8 mouse cellular contexts compared by ENCODE assay signal in genomic region chr5:125407020-125407830, GRCm38 (mm10). TPM values are rescaled to one million over a fixed set of nuclear protein-coding genes. Genes with fewer than 3 reads are reported as not detected.
DNase-seq lines count a peak whose midpoint lies in the region; ATAC-seq and TF ChIP-seq lines count a peak whose summit lies in the region.

No protein-coding gene starts in this region.

- no peaks in the 10 kb centered on the region for H3K9me3 ChIP-seq in forebrain, embryonic 15.5 days
- H3K9me3 ChIP-seq in liver, embryonic 13.5 days (replicated peaks), result no peaks in the 10 kb centered on the region

- H3K27me3 ChIP-seq in cerebellum, adult 2 months (ENCODE audit: control insufficient read depth, insufficient read depth, low read length), result no peaks in the 10 kb centered on the region
- no peaks in the 10 kb centered on the region for H3K27me3 ChIP-seq in forebrain, embryonic 15.5 days
- peaks cover 10% of the 10 kb centered on the region for H3K27me3 ChIP-seq in liver, embryonic 13.5 days

- no peak for DNase-seq in cerebellum, adult 2 months
- no peak for DNase-seq in cerebellum, adult 9-10 months
- peak; percentile 27 for DNase-seq in 416B (ENCODE audit: low read depth)
- no peak for DNase-seq in liver, embryonic 13.5 days
- no peak for DNase-seq in urinary bladder, postnatal 36 days (ENCODE audit: low spot score in 2 of 2)
- no peak for DNase-seq in c-Kit-positive CD71-positive TER-119-positive erythroid progenitor cells, embryonic 14.5 days (ENCODE audit: low spot score)
- DNase-seq in kidney, adult 11 months, result no peak

- H3K4me3 ChIP-seq in cerebellum, adult 2 months (replicated peaks; ENCODE audit: insufficient read depth, low read depth, low read length), result peak overlapping the region; percentile 77
- H3K4me3 ChIP-seq in forebrain, embryonic 15.5 days, result peak overlapping the region; percentile 60
- H3K4me3 ChIP-seq in liver, embryonic 13.5 days (replicated peaks), result peak overlapping the region; percentile 72

- H3K9ac ChIP-seq in forebrain, embryonic 15.5 days (replicated peaks), result peak overlapping the region; percentile 59
- peak overlapping the region; percentile 74 for H3K9ac ChIP-seq in liver, embryonic 13.5 days

- no peak overlapping the region for H3K27ac ChIP-seq in cerebellum, adult 2 months (ENCODE audit: insufficient read depth, low read length)
- H3K27ac ChIP-seq in forebrain, embryonic 15.5 days (replicated peaks), result peak overlapping the region; percentile 93
- H3K27ac ChIP-seq in liver, embryonic 13.5 days, result peak overlapping the region; percentile 82

- no peak for TF ChIP-seq POLR2A in cerebellum, adult 2 months (IDR thresholded peaks at IDR 0.05; ENCODE audit: borderline replicate concordance, insufficient read depth, low read length)

- H3K4me1 ChIP-seq in cerebellum, adult 2 months (ENCODE audit: control insufficient read depth, insufficient read depth, low read length), result peaks cover 3% of the 10 kb centered on the region; the same call in 1 of the 2 replicates
- H3K4me1 ChIP-seq in forebrain, embryonic 15.5 days, result peaks cover 17% of the 10 kb centered on the region
- H3K4me1 ChIP-seq in liver, embryonic 13.5 days (replicated peaks), result peaks cover 63% of the 10 kb centered on the region

- 65% methylated on average over 13 of the region's 13 CpGs for WGBS in cerebellum, adult 2 months
- WGBS in forebrain, embryonic 15.5 days, result 60% methylated on average over 13 of the region's 13 CpGs
- WGBS in liver, embryonic 13.5 days (ENCODE audit: insufficient replicate concordance), result 44% methylated on average over 13 of the region's 13 CpGs

- TF ChIP-seq CTCF in cerebellum, adult 2 months (IDR thresholded peaks at IDR 0.05; ENCODE audit: borderline replicate concordance, insufficient read depth, low read depth, low read length), result no peak

- ATAC-seq in forebrain, embryonic 15.5 days (replicated peaks), result no peak
- ATAC-seq in liver, embryonic 13.5 days (ENCODE audit: low read depth), result no peak

- H3K4me2 ChIP-seq in forebrain, embryonic 15.5 days (replicated peaks), result peak overlapping the region; percentile 69
- H3K4me2 ChIP-seq in liver, embryonic 13.5 days, result peak overlapping the region; percentile 79

- H3K36me3 ChIP-seq in forebrain, embryonic 15.5 days, result no peaks in the 10 kb centered on the region
- H3K36me3 ChIP-seq in liver, embryonic 13.5 days, result no peaks in the 10 kb centered on the region

RNA-seq across cellular contexts. Expression of gene Ubc, which starts 17.2 kb away (rescaled TPM):
- polyA plus RNA-seq in cerebellum, adult 2 months (2012; rRNA removed), result 1,009 and 1,093 TPM in 2 replicates
- polyA plus RNA-seq in forebrain, embryonic 15.5 days (2015; fragmentation: Nextera tagmentation; extraction: Ambion mirVana), result 1,235 and 1,278 TPM in 2 replicates
- 517 and 564 TPM in 2 replicates for polyA plus RNA-seq in liver, embryonic 13.5 days (2015; fragmentation: Nextera tagmentation; extraction: Ambion mirVana)

RNA-seq across cellular contexts. Expression of gene Gm10382, which starts 18.1 kb away (rescaled TPM):
- polyA plus RNA-seq in cerebellum, adult 2 months (2012; rRNA removed), result 0.28 and 0.41 TPM in 2 replicates
- polyA plus RNA-seq in forebrain, embryonic 15.5 days (2015; fragmentation: Nextera tagmentation; extraction: Ambion mirVana), result 0.55 TPM in 2 replicates
- 0.10 and 0.21 TPM in 2 replicates for polyA plus RNA-seq in liver, embryonic 13.5 days (2015; fragmentation: Nextera tagmentation; extraction: Ambion mirVana)

RNA-seq across cellular contexts. Expression of gene Dhx37, which starts 26.7 kb away (rescaled TPM):
- polyA plus RNA-seq in cerebellum, adult 2 months (2012; rRNA removed), result 19.6 and 21.4 TPM in 2 replicates
- 11.3 and 13.4 TPM in 2 replicates for polyA plus RNA-seq in forebrain, embryonic 15.5 days (2015; fragmentation: Nextera tagmentation; extraction: Ambion mirVana)
- 5.8 and 6.2 TPM in 2 replicates for polyA plus RNA-seq in liver, embryonic 13.5 days (2015; fragmentation: Nextera tagmentation; extraction: Ambion mirVana)

RNA-seq across cellular contexts. Expression of gene Bri3bp, which starts 34.1 kb away (rescaled TPM):
- 37.1 and 39.1 TPM in 2 replicates for polyA plus RNA-seq in cerebellum, adult 2 months (2012; rRNA removed)
- polyA plus RNA-seq in forebrain, embryonic 15.5 days (2015; fragmentation: Nextera tagmentation; extraction: Ambion mirVana), result 35.9 and 38.0 TPM in 2 replicates
- 30.7 and 31.8 TPM in 2 replicates for polyA plus RNA-seq in liver, embryonic 13.5 days (2015; fragmentation: Nextera tagmentation; extraction: Ambion mirVana)
